Mouse (Mus musculus) megakaryocyte, embryonic 14.5 days (primary cell): ENCODE measurements around the gene Spink4.

Experiments
- FLI1 ChIP-seq: IDR thresholded peaks from 2 replicates; pipeline ENCODE4 v1.6.1; 2012; ENCODE audit warnings: low read length, inconsistent platforms, mixed read lengths
- GATA1 ChIP-seq: IDR thresholded peaks from 3 replicates; pipeline ENCODE4 v1.6.1; 2012; ENCODE audit warnings: mixed read lengths, low read length, inconsistent platforms, borderline replicate concordance

DNA sequence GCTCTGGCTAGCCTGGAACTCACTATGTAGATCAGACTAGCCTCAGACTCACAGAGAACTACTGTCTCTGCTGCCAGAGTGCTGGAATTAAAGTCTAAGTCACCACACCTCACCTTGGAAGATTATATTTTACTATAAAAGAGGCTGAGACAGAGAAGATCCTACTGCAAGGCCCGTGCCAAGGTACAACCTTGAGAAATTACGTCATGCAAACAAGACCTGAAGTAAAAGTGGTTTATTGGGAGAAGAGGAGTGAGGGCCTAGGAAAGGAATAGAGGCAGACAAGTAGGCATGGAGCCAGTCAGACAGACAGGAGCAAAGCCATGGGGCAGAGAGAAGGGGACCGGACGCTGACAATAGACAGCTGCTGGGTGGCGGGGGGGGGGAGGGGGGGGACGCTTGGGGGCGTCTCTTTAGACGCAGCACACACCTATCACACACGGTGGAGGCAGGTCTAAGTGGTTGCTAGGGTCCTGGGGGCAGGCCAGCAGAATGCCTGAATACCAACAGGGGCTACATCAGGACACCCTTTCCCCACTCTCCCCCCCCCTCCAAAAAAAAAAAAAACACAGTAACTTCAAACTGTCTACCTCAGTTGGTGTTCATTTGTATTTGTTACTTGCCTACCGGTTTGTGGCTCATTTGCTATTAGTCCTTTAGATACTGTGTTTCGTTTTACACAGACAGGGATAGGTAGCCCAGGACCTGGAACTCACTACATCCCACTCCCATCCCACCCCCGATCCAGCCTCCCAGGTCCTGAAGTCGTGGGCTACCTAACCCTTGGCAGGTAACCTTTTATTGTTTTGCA, 50.1 kb downstream of the Spink4 start:
- no peak for TF ChIP-seq GATA1
- TF ChIP-seq FLI1: no peak
